Mouse (Mus musculus): ENCODE data around the gene Trim71. TPM values are rescaled to one million over a fixed set of nuclear protein-coding genes. Genes with fewer than 3 reads are reported as not detected.

The Trim71 gene
- polyA plus RNA-seq, 1 experiment, result 0.01 TPM

DNA sequence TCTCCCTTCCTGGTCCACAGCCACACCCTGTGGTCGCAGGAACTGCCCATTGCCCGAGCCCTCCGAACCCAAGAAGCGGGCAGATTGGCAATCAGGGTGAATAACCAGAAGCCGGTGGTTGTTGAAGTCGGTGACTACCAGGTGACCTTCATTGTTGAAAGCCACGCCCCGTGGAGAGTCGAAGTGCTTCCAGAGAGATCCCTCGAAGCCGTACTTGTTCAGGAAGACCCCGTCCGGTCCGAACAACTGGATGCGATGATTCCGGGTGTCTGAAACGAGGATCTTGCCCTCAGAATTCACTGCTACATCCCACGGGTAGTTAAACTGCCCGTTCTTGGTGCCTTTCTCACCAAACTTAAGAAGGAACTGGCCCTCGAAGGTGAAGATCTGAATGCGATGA, 51.3 kb downstream of the Trim71 start:
- Histone ChIP-seq H3ac (ENCODE audit: control insufficient read depth, insufficient read length, low read depth) (no peak overlapping the region), H3K4me3 (ENCODE audit: insufficient read depth, poor library complexity, severe bottlenecking) (no peak overlapping the region), H3K36me3 (ENCODE audit: control insufficient read depth, insufficient read depth) (no peaks in the 10 kb centered on the region), H3K79me3 (ENCODE audit: low read depth) (no peaks in the 10 kb centered on the region), H3K79me2 (ENCODE audit: control insufficient read depth, insufficient read depth) (no peaks in the 10 kb centered on the region), H3K27me3 (ENCODE audit: control insufficient read depth, insufficient read depth, insufficient read length) (no peaks in the 10 kb centered on the region)
- no peak for TF ChIP-seq MYOD1 (IDR thresholded peaks at IDR 0.05; ENCODE audit: control insufficient read depth, insufficient read length, low read depth)
- no peak for TF ChIP-seq MAX (IDR thresholded peaks at IDR 0.05)
- TF ChIP-seq MYOG (IDR thresholded peaks at IDR 0.05; ENCODE audit: control insufficient read depth, extremely low read depth, insufficient read length), result no peak
- TF ChIP-seq USF1 (IDR thresholded peaks at IDR 0.05; ENCODE audit: low read depth), result no peak
- no peak for TF ChIP-seq CEBPB (IDR thresholded peaks at IDR 0.05; ENCODE audit: low read depth)
- no peak for TF ChIP-seq FOSL1 (IDR thresholded peaks at IDR 0.05; ENCODE audit: insufficient read depth, low read length, poor library complexity, severe bottlenecking)
- no peak for TF ChIP-seq CTCF (IDR thresholded peaks at IDR 0.05; ENCODE audit: control insufficient read depth, insufficient read depth, insufficient read length)

DNA sequence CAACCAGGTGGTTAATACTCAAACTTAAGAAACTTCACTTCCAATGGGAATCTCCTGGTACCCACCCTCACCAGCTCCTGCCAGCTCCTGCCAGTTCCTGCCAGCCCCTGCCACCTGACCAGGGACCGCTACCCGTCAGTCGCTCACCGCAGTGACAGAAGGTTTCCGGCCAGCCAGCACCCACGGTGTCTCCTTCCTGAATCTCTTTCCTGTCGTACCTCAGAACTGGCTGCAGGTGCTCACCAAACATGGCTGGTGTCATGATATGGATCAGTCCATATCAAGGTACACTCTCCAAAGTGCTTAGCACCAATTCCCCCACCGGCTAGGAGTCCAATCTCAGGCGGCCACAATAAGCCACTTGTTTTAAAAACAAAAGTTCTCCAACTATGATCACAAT, 54.4 kb downstream of the Trim71 start:
- Histone ChIP-seq H3ac (ENCODE audit: control insufficient read depth, insufficient read length, low read depth) (no peak overlapping the region), H3K36me3 (ENCODE audit: control insufficient read depth, insufficient read depth) (no peaks in the 10 kb centered on the region), H3K79me2 (ENCODE audit: control insufficient read depth, insufficient read depth) (no peaks in the 10 kb centered on the region), H3K27me3 (ENCODE audit: control insufficient read depth, insufficient read depth, insufficient read length) (no peaks in the 10 kb centered on the region), H3K79me3 (ENCODE audit: low read depth) (no peaks in the 10 kb centered on the region), H3K4me3 (ENCODE audit: insufficient read depth, poor library complexity, severe bottlenecking) (no peak overlapping the region)
- TF ChIP-seq MYOG (IDR thresholded peaks at IDR 0.05; ENCODE audit: control insufficient read depth, extremely low read depth, insufficient read length) (no peak), CEBPB (IDR thresholded peaks at IDR 0.05; ENCODE audit: low read depth) (no peak), USF1 (IDR thresholded peaks at IDR 0.05; ENCODE audit: low read depth) (no peak), MYOD1 (IDR thresholded peaks at IDR 0.05; ENCODE audit: control insufficient read depth, insufficient read length, low read depth) (no peak), MAX (IDR thresholded peaks at IDR 0.05) (no peak), CTCF (IDR thresholded peaks at IDR 0.05; ENCODE audit: control insufficient read depth, insufficient read depth, insufficient read length) (no peak), FOSL1 (IDR thresholded peaks at IDR 0.05; ENCODE audit: insufficient read depth, low read length, poor library complexity, severe bottlenecking) (no peak)

DNA sequence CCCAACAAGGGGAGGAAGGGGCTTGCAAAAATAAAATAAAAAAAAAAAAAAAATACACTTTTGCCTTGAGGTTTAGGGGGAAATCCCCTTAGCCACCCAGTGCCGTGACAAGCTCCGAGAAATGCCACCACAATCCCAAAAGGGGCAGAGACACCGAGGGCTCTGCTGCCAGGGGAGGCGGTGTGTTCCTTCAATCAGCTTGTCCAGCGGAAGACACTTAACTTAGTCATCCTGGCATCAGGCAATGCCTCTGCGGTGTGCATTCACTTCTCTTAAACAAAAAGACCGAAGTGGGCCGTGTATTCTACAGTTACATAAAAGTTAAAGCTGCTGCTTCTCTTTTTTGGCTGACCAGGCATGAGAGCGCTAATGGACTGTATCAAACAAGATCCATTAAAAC, 56.7 kb downstream of the Trim71 start:
- H3ac ChIP-seq (ENCODE audit: control insufficient read depth, insufficient read length, low read depth), result no peak overlapping the region
- no peak overlapping the region for H3K4me3 ChIP-seq (ENCODE audit: insufficient read depth, poor library complexity, severe bottlenecking)
- H3K79me2 ChIP-seq (ENCODE audit: control insufficient read depth, insufficient read depth), result no peaks in the 10 kb centered on the region
- TF ChIP-seq MYOG (IDR thresholded peaks at IDR 0.05; ENCODE audit: control insufficient read depth, extremely low read depth, insufficient read length), result no peak
- TF ChIP-seq MYOD1 (IDR thresholded peaks at IDR 0.05; ENCODE audit: control insufficient read depth, insufficient read length, low read depth), result no peak
- no peak for TF ChIP-seq CEBPB (IDR thresholded peaks at IDR 0.05; ENCODE audit: low read depth)
- TF ChIP-seq USF1 (IDR thresholded peaks at IDR 0.05; ENCODE audit: low read depth), result no peak
- TF ChIP-seq MAX (IDR thresholded peaks at IDR 0.05), result no peak
- no peak for TF ChIP-seq FOSL1 (IDR thresholded peaks at IDR 0.05; ENCODE audit: insufficient read depth, low read length, poor library complexity, severe bottlenecking)
- TF ChIP-seq CTCF (IDR thresholded peaks at IDR 0.05; ENCODE audit: control insufficient read depth, insufficient read depth, insufficient read length), result no peak
- no peaks in the 10 kb centered on the region for H3K36me3 ChIP-seq (ENCODE audit: control insufficient read depth, insufficient read depth)
- H3K27me3 ChIP-seq (ENCODE audit: control insufficient read depth, insufficient read depth, insufficient read length), result no peaks in the 10 kb centered on the region
- H3K79me3 ChIP-seq (ENCODE audit: low read depth), result no peaks in the 10 kb centered on the region

DNA sequence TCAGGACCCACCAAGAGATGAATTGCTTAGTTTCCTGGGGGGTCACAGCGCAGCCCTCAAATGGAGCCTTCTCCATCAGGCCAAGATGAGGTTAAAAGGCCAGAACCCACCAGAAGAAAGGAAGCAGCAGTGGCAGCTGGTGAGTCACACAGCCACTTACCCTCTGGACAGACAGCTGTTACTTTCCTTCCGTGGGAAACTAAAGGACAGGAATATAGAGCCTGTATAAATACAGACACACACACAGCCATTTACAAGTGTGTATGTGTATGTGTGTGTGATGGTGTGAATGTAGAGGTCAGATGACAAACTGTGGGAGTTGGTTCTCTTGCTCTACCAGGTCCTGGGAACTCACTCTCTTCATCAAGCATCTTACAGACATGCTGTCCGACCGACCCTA, 57.6 kb downstream of the Trim71 start:
- H3ac ChIP-seq (ENCODE audit: control insufficient read depth, insufficient read length, low read depth), result no peak overlapping the region
- no peak for TF ChIP-seq MYOG (IDR thresholded peaks at IDR 0.05; ENCODE audit: control insufficient read depth, extremely low read depth, insufficient read length)
- no peak for TF ChIP-seq MAX (IDR thresholded peaks at IDR 0.05)
- no peak for TF ChIP-seq USF1 (IDR thresholded peaks at IDR 0.05; ENCODE audit: low read depth)
- TF ChIP-seq FOSL1 (IDR thresholded peaks at IDR 0.05; ENCODE audit: insufficient read depth, low read length, poor library complexity, severe bottlenecking), result no peak
- TF ChIP-seq CEBPB (IDR thresholded peaks at IDR 0.05; ENCODE audit: low read depth), result no peak
- no peak for TF ChIP-seq MYOD1 (IDR thresholded peaks at IDR 0.05; ENCODE audit: control insufficient read depth, insufficient read length, low read depth)
- TF ChIP-seq CTCF (IDR thresholded peaks at IDR 0.05; ENCODE audit: control insufficient read depth, insufficient read depth, insufficient read length), result no peak
- no peaks in the 10 kb centered on the region for H3K79me3 ChIP-seq (ENCODE audit: low read depth)
- no peak overlapping the region for H3K4me3 ChIP-seq (ENCODE audit: insufficient read depth, poor library complexity, severe bottlenecking)
- no peaks in the 10 kb centered on the region for H3K27me3 ChIP-seq (ENCODE audit: control insufficient read depth, insufficient read depth, insufficient read length)
- no peaks in the 10 kb centered on the region for H3K79me2 ChIP-seq (ENCODE audit: control insufficient read depth, insufficient read depth)
- H3K36me3 ChIP-seq (ENCODE audit: control insufficient read depth, insufficient read depth), result no peaks in the 10 kb centered on the region

DNA sequence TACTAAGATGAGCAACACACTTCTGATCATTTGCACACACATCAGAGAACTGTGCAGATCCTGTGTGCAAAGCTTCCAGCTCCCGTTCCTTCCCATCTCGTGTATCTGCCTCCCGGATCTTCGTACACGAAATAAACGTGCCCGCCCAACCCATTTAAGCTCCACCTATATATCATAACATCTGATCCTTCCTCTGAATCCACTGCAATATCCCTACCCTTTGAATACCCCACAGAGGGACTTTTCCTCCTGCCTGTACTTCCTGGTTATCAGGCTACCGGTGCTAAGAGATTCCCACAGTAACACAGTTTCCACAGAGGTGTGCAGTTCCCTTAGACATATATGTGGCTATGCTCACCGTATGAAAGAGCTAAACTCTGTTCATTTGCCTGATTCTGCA, 59.4 kb downstream of the Trim71 start, which contains the start of gene Ccr4:
TSS of gene Ccr4 (minus strand) at position 101 of the 400 bp plus-strand sequence.
- H3ac ChIP-seq (ENCODE audit: control insufficient read depth, insufficient read length, low read depth), result no peak within 1 kb of the TSS
- H3K79me3 ChIP-seq (ENCODE audit: low read depth), result no peaks in the 10 kb centered on the region
- H3K79me2 ChIP-seq (ENCODE audit: control insufficient read depth, insufficient read depth), result no peaks in the 10 kb centered on the region
- H3K36me3 ChIP-seq (ENCODE audit: control insufficient read depth, insufficient read depth), result no peaks in the 10 kb centered on the region
- H3K27me3 ChIP-seq (ENCODE audit: control insufficient read depth, insufficient read depth, insufficient read length), result no peaks in the 10 kb centered on the region
- H3K4me3 ChIP-seq (ENCODE audit: insufficient read depth, poor library complexity, severe bottlenecking), result no peak within 1 kb of the TSS
- TF ChIP-seq MYOG (IDR thresholded peaks at IDR 0.05; ENCODE audit: control insufficient read depth, extremely low read depth, insufficient read length), result no peak
- no peak for TF ChIP-seq CTCF (IDR thresholded peaks at IDR 0.05; ENCODE audit: control insufficient read depth, insufficient read depth, insufficient read length)
- TF ChIP-seq MAX (IDR thresholded peaks at IDR 0.05), result no peak
- TF ChIP-seq MYOD1 (IDR thresholded peaks at IDR 0.05; ENCODE audit: control insufficient read depth, insufficient read length, low read depth), result no peak
- no peak for TF ChIP-seq USF1 (IDR thresholded peaks at IDR 0.05; ENCODE audit: low read depth)
- TF ChIP-seq FOSL1 (IDR thresholded peaks at IDR 0.05; ENCODE audit: insufficient read depth, low read length, poor library complexity, severe bottlenecking), result no peak
- no peak for TF ChIP-seq CEBPB (IDR thresholded peaks at IDR 0.05; ENCODE audit: low read depth)
